Mouse (Mus musculus) CD4-positive, CD25-positive, alpha-beta regulatory T cell, adult 2 months (primary cell): Measurements from ENCODE around the gene Tnpo3.

Experiments used
- DNase-seq: peaks from one replicate; pipeline ENCODE4 v3.0.0-alpha.2; 2012; ENCODE audit warnings: low read depth, low spot score

The Tnpo3 gene

GRCm38 (mm10) chr6:29620840-29621543 is 11.3 kb upstream of the Tnpo3 start:
- no peak for DNase-seq

- DNase-seq: no peak
Measured at GRCm38 (mm10) chr6:29620176-29620575, 10.5 kb upstream of the Tnpo3 start.

- DNase-seq: peak; percentile 9
Measured at GRCm38 (mm10) chr6:29610020-29610640, 443 bp upstream of the Tnpo3 start.

- no peak for DNase-seq
Measured at GRCm38 (mm10) chr6:29600188-29600587, 9.5 kb downstream of the Tnpo3 start.

- DNase-seq: no peak
Measured at GRCm38 (mm10) chr6:29595656-29596055, 14.0 kb downstream of the Tnpo3 start.

GRCm38 (mm10) chr6:29581202-29581601 is 28.5 kb downstream of the Tnpo3 start:
- no peak for DNase-seq

GRCm38 (mm10) chr6:29580770-29581169 is 28.9 kb downstream of the Tnpo3 start:
- DNase-seq: no peak

- peak; percentile 22 for DNase-seq
Measured at GRCm38 (mm10) chr6:29576388-29576787, 33.3 kb downstream of the Tnpo3 start.

- peak; percentile 17 for DNase-seq
Measured at GRCm38 (mm10) chr6:29557112-29557511, 52.6 kb downstream of the Tnpo3 start.

GRCm38 (mm10) chr6:29552526-29552925 is 57.2 kb downstream of the Tnpo3 start:
- DNase-seq: no peak

- DNase-seq: no peak
Measured at GRCm38 (mm10) chr6:29548086-29548485, 61.6 kb downstream of the Tnpo3 start.

GRCm38 (mm10) chr6:29547582-29547981 is 62.1 kb downstream of the Tnpo3 start:
- no peak for DNase-seq

GRCm38 (mm10) chr6:29545611-29546010 is 64.1 kb downstream of the Tnpo3 start:
- DNase-seq: no peak

GRCm38 (mm10) chr6:29540956-29541355 is 68.7 kb downstream of the Tnpo3 start:
- DNase-seq: no peak

GRCm38 (mm10) chr6:29540223-29540622 is 69.5 kb downstream of the Tnpo3 start:
- DNase-seq: no peak

GRCm38 (mm10) chr6:29539502-29539901 is 70.2 kb downstream of the Tnpo3 start:
- no peak for DNase-seq

- DNase-seq: no peak
Measured at GRCm38 (mm10) chr6:29537221-29537620, 72.5 kb downstream of the Tnpo3 start.

GRCm38 (mm10) chr6:29536651-29537193 is 73.0 kb downstream of the Tnpo3 start:
- DNase-seq: peak; percentile 29

- DNase-seq: no peak
Measured at GRCm38 (mm10) chr6:29535316-29535715, 74.4 kb downstream of the Tnpo3 start.

GRCm38 (mm10) chr6:29530050-29530449 is 79.6 kb downstream of the Tnpo3 start:
- DNase-seq: peak; percentile 23

GRCm38 (mm10) chr6:29529444-29529820 is 80.3 kb downstream of the Tnpo3 start:
- no peak for DNase-seq

- peak; percentile 42 for DNase-seq
Measured at GRCm38 (mm10) chr6:29528561-29529443, 80.9 kb downstream of the Tnpo3 start.
